Mouse (Mus musculus) hindbrain, embryonic 12.5 days (tissue): Measurements from ENCODE around the gene Olfr166. TPM values are rescaled to one million over a fixed set of nuclear protein-coding genes. Genes with fewer than 3 reads are reported as not detected.
"Not testable (repeated sequence)": the region's sequence is repeated elsewhere in the genome, so short reads cannot be mapped to it uniquely, and the experiment has no call there.

Source experiments
- ATAC-seq: fragments of 200-750 bp; cut with Nextera tagmentation; 2 replicates; pipeline ENCODE4 v1.8.0; 2017; ENCODE audit warnings: moderate TSS enrichment; ENCODE audit not compliant: low FRiP score
- H3K27ac ChIP-seq: fragments of 300-500 bp; sonication (generic); 2 replicates; pipeline ENCODE4 v1.5.1; 2016; ENCODE audit warnings: mild to moderate bottlenecking
- H3K27me3 ChIP-seq: fragments of 300-500 bp; sonication (generic); 2 replicates; pipeline ENCODE4 v1.6.1; 2016; ENCODE audit warnings: mild to moderate bottlenecking
- H3K36me3 ChIP-seq: fragments of 300-500 bp; sonication (generic); 2 replicates; pipeline ENCODE4 v1.6.1; 2016; ENCODE audit warnings: mild to moderate bottlenecking
- H3K4me1 ChIP-seq: fragments of 300-500 bp; sonication (generic); 2 replicates; pipeline ENCODE4 v1.6.1; 2016
- H3K4me2 ChIP-seq: fragments of 300-500 bp; sonication (generic); replicated peaks from 2 replicates; pipeline ENCODE4 v1.6.1; 2016; ENCODE audit warnings: mild to moderate bottlenecking
- H3K4me3 ChIP-seq: fragments of 300-500 bp; sonication (generic); 2 replicates; pipeline ENCODE4 v1.5.1; 2016; ENCODE audit warnings: mild to moderate bottlenecking
- H3K9ac ChIP-seq: fragments of 300-500 bp; sonication (generic); 2 replicates; pipeline ENCODE4 v1.6.1; 2016; ENCODE audit warnings: mild to moderate bottlenecking, moderate library complexity
- H3K9me3 ChIP-seq: fragments of 300-500 bp; sonication (generic); replicated peaks from 2 replicates; pipeline ENCODE4 v1.6.1; 2016; ENCODE audit warnings: mild to moderate bottlenecking
- WGBS: fragments of 180-500 bp; shearing (Covaris S2); methylation state at CpG from one replicate; pipeline ENCODE4 v1.1.7; 2016; 5-methylcytosine and 5-hydroxymethylcytosine counted together
- polyA plus RNA-seq: library from polyadenylated mRNA; unstranded; fragments of >200 nt; fragmentation: Nextera tagmentation; extraction: Ambion mirVana; gene quantifications from 2 replicates; pipeline ENCODE4 v1.2.1, GENCODE M21; 2016

Gene Olfr166
- not detected in 2 replicates for polyA plus RNA-seq

- H3K27ac ChIP-seq = no peak within 1 kb of the TSS
- no peaks in the 10 kb centered on the region for H3K4me1 ChIP-seq
- no peaks in the 10 kb centered on the region for H3K36me3 ChIP-seq
- no peak within 1 kb of the TSS for H3K4me3 ChIP-seq
- no peak within 1 kb of the TSS for H3K9ac ChIP-seq
- no peak for ATAC-seq
- no peak within 1 kb of the TSS for H3K4me2 ChIP-seq
- H3K27me3 ChIP-seq = no peaks in the 10 kb centered on the region
- peaks cover 8% of the 10 kb centered on the region for H3K9me3 ChIP-seq
Observed at GRCm38 (mm10) chr16:19483394-19483793, at the start of gene Olfr166. Gene Olfr166, plus strand, starts transcription at chr16:19483694.

- not testable (repeated sequence) for H3K4me3 ChIP-seq, H3K27ac ChIP-seq, H3K4me2 ChIP-seq, ATAC-seq, H3K9ac ChIP-seq, H3K4me1 ChIP-seq, H3K36me3 ChIP-seq, H3K27me3 ChIP-seq, H3K9me3 ChIP-seq
- 79% methylated on average over 4 of the region's 4 CpGs for WGBS
Observed at GRCm38 (mm10) chr16:19458741-19459140, 24.8 kb upstream of the Olfr166 start.

DNA sequence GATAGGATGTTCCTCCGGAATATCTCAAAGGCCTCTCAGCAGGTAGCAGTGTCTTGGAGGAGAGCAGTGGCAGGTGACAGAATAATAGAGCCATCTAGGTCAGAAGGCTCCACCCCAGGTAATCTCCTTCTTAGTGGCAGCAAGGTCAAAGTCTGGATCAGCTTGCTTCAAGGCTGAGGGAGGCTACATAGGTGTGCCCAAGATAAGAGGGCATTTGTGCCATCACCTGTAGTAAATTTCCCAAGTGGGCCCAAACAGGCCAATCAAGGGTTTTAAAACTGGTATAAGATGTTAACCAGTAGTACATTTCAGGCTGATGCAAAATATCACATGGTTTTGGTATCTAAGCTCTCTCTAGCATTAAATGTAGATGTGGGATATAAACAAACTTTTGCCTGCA lies 19.1 kb upstream of the Olfr166 start:
- Histone ChIP-seq H3K36me3 (no peaks in the 10 kb centered on the region), H3K9me3 (peaks cover 3% of the 10 kb centered on the region; the same call in 1 of the 2 replicates), H3K9ac (no peak overlapping the region), H3K4me1 (no peaks in the 10 kb centered on the region), H3K4me2 (no peak overlapping the region), H3K27me3 (no peaks in the 10 kb centered on the region), H3K27ac (no peak overlapping the region), H3K4me3 (no peak overlapping the region)
- 57% methylated on average over 1 of the region's 1 CpGs for WGBS
- no peak for ATAC-seq

- no peaks in the 10 kb centered on the region for H3K4me1 ChIP-seq
- H3K27me3 ChIP-seq = no peaks in the 10 kb centered on the region
- no peak within 1 kb of the TSS for H3K4me3 ChIP-seq
- H3K4me2 ChIP-seq = no peak within 1 kb of the TSS
- H3K9me3 ChIP-seq = no peaks in the 10 kb centered on the region
- H3K36me3 ChIP-seq = no peaks in the 10 kb centered on the region
- WGBS = 88% methylated on average over 2 of the region's 2 CpGs
- no peak for ATAC-seq
- no peak within 1 kb of the TSS for H3K9ac ChIP-seq
- H3K27ac ChIP-seq = no peak within 1 kb of the TSS
Observed at GRCm38 (mm10) chr16:19522166-19522565, 38.7 kb downstream of the Olfr166 start, which contains the start of gene Olfr167. Gene Olfr167, minus strand, starts transcription at chr16:19522266.

- Histone ChIP-seq H3K27me3 (no peaks in the 10 kb centered on the region), H3K4me3 (no peak within 1 kb of the TSS), H3K9ac (no peak within 1 kb of the TSS), H3K4me1 (no peaks in the 10 kb centered on the region), H3K36me3 (no peaks in the 10 kb centered on the region), H3K9me3 (peaks cover 3% of the 10 kb centered on the region; the same call in 1 of the 2 replicates), H3K27ac (no peak within 1 kb of the TSS), H3K4me2 (no peak within 1 kb of the TSS)
- ATAC-seq = no peak
Observed at GRCm38 (mm10) chr16:19535455-19535854, 52.0 kb downstream of the Olfr166 start, which contains the start of gene Olfr168. Gene Olfr168, minus strand, starts transcription at chr16:19535555.

Other genes with a start within 250 kb of the Olfr166 start
- gene Olfr164, start 169.6 kb upstream of the Olfr166 start, polyA plus RNA-seq = not detected in 2 replicates
- not detected in 2 replicates for gene Olfr165, start 60.6 kb upstream of the Olfr166 start, polyA plus RNA-seq
- not detected in 2 replicates for gene Olfr167, start 38.6 kb downstream of the Olfr166 start, polyA plus RNA-seq
- not detected in 2 replicates for gene Olfr168, start 51.9 kb downstream of the Olfr166 start, polyA plus RNA-seq
- not detected in 2 replicates for gene Olfr169, start 88.1 kb downstream of the Olfr166 start, polyA plus RNA-seq
- gene Olfr170, start 128.2 kb downstream of the Olfr166 start, polyA plus RNA-seq = not detected in 2 replicates
- gene Olfr171, start 146.2 kb downstream of the Olfr166 start, polyA plus RNA-seq = not detected in 2 replicates
- not detected in 2 replicates for gene Lamp3, start 222.7 kb downstream of the Olfr166 start, polyA plus RNA-seq